ENCODE assay signal across 25 mouse cellular contexts in the genomic region with DNA sequence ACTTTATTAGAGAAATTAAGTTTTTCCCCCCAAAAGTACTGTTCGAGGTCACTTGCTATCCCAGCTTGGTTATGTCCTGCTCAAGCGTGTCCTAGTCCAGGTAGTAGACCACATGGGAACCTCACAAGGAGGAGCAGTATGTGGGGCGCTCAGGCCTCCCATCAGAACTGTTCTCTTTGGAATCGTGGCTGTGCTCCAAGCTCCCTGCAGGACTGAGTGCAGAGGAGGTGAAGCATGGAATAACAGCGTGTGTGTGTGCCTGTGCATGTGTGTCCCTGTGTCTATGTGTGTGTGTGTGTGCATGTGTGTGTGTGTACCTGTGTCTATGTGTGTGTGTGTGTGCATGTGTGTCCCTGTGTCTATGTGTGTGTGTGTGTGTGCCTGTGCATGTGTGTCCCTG.
"Had no signal": no experiment of that assay in that cellular context is flagged by ENCODE, and none has a peak within 500 bp of the region (broad histone marks: within the 10 kb centered on the region; RNA-seq: fewer than 3 reads in every experiment).

No protein-coding gene starts in this region.

- H3K36me3 ChIP-seq: heart, embryonic 13.5 days; heart, embryonic 15.5 days; hindbrain, embryonic 15.5 days; kidney, embryonic 15.5 days; limb, embryonic 13.5 days; limb, embryonic 15.5 days; liver, embryonic 12.5 days had no signal

- DNase-seq: gastrocnemius, postnatal 14 days; gastrocnemius, postnatal 36 days; heart, adult 11 months; heart, adult 2 months; heart, postnatal 14 days; heart, postnatal 36 days; kidney, adult 11 months; kidney, adult 2 months; kidney, adult 9 months; kidney, postnatal 14 days; layer of hippocampus, adult 9-11 months; layer of hippocampus, postnatal 36 days; lung, adult 18-20 months had no signal

- H3K4me3 ChIP-seq: heart, adult 2 months; heart, embryonic 13.5 days; heart, embryonic 15.5 days; hindbrain, embryonic 15.5 days; kidney, embryonic 15.5 days; limb, embryonic 13.5 days; limb, embryonic 15.5 days; liver, embryonic 12.5 days had no signal

- H3K27me3 ChIP-seq: heart, embryonic 13.5 days; heart, embryonic 15.5 days; hindbrain, embryonic 15.5 days; kidney, embryonic 15.5 days; limb, embryonic 13.5 days; limb, embryonic 15.5 days; liver, embryonic 12.5 days had no signal

- H3K9me3 ChIP-seq: heart, embryonic 13.5 days; heart, embryonic 15.5 days; hindbrain, embryonic 15.5 days; kidney, embryonic 15.5 days; limb, embryonic 13.5 days; limb, embryonic 15.5 days had no signal

- H3K27ac ChIP-seq: heart, adult 2 months; heart, embryonic 13.5 days; heart, embryonic 15.5 days; hindbrain, embryonic 15.5 days; hindbrain, postnatal 0 days; kidney, embryonic 15.5 days; kidney, postnatal 0 days; limb, embryonic 13.5 days; limb, embryonic 15.5 days; liver, embryonic 12.5 days; liver, embryonic 14.5 days had no signal

- ATAC-seq: hindbrain, postnatal 0 days; intestine, embryonic 16.5 days; liver, embryonic 12.5 days had no signal

- H3K4me1 ChIP-seq: heart, embryonic 13.5 days; heart, embryonic 15.5 days; hindbrain, embryonic 15.5 days; kidney, embryonic 15.5 days; limb, embryonic 13.5 days; limb, embryonic 15.5 days; liver, embryonic 12.5 days had no signal

- H3K4me2 ChIP-seq: heart, embryonic 11.5 days; heart, embryonic 13.5 days; heart, embryonic 15.5 days; hindbrain, embryonic 15.5 days; kidney, embryonic 15.5 days; limb, embryonic 13.5 days; limb, embryonic 15.5 days; liver, embryonic 12.5 days had no signal

- H3K9ac ChIP-seq: heart, embryonic 13.5 days; heart, embryonic 15.5 days; hindbrain, embryonic 15.5 days; kidney, embryonic 15.5 days; limb, embryonic 13.5 days; limb, embryonic 15.5 days; liver, embryonic 12.5 days; liver, embryonic 14.5 days had no signal
